Mouse (Mus musculus): Measurements from ENCODE around the gene Abcb9. TPM values are rescaled to one million over a fixed set of nuclear protein-coding genes. Genes with fewer than 3 reads are reported as not detected.

The Abcb9 gene
- polyA plus RNA-seq, 1 experiment from 2014 or later, result 2.7 TPM

DNA sequence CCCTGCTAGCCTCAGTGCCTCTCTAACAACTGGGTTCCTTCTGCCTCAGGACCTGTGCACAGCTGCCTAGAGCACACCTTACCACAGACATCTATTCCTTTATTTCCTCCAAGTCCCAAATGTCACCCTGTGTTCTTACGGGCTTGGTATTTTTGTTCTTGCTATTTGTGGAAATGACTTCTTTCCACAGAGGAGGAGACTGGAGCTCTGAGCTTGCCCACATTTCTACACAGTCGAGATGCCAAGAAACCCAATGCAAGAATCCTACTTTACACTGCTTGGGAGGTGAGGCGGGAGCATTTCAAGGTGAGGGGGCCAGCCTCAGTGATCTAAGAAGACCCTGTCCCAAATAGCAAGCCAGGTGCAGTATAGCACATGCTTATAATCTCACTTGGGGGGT, 10.1 kb downstream of the Abcb9 start:
- Histone ChIP-seq H3K36me3 (ENCODE audit: control insufficient read depth, insufficient read depth, low read length) (no peaks in the 10 kb centered on the region), H3K4me1 (replicated peaks; ENCODE audit: control insufficient read depth, insufficient read depth, low read length) (no peaks in the 10 kb centered on the region), H3K27me3 (ENCODE audit: control insufficient read depth, insufficient read depth, low read depth, low read length) (no peaks in the 10 kb centered on the region), H3K27ac (ENCODE audit: low read length) (no peak overlapping the region), H3K4me2 (ENCODE audit: low read depth, low read length) (no peak overlapping the region), H3K9me3 (ENCODE audit: control insufficient read depth, low read length) (no peaks in the 10 kb centered on the region), H3K9ac (ENCODE audit: low read length) (no peak overlapping the region), H3K4me3 (ENCODE audit: low read length) (no peak overlapping the region)
- 69% methylated on average over 3 of the region's 3 CpGs for WGBS
- ATAC-seq (ENCODE audit: low read depth), result no peak

DNA sequence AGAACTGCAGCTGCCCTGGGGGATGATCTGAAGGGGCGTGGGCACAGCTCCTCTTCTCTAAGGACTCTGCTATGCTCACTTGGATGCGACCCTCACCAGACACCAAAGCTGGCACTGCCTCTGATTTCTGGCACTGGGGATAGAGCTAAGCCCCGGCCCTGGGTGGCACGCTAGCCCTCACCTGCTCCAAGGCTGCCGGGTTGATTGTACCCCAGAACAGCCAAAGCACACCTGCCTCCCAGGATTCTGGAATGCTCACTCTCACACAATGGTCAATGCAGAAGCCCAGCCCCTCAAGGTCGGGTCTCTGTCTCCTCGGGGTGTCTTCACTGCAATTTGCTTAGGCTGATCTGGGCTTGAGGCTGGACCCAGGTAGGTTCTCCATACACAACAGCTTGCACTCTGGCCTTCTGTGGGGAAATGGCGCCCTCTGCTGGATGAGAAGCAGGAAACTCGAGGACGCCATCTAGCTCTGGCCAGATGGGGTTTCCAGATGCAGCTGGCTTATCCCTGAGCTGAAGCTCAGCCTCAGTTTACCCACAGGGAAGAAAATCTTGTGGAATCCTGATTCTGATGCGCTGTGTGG, 10.9 kb downstream of the Abcb9 start:
- H3K27me3 ChIP-seq (ENCODE audit: control insufficient read depth, insufficient read depth, low read depth, low read length), result no peaks in the 10 kb centered on the region
- no peaks in the 10 kb centered on the region for H3K4me1 ChIP-seq (replicated peaks; ENCODE audit: control insufficient read depth, insufficient read depth, low read length)
- no peak overlapping the region for H3K4me2 ChIP-seq (ENCODE audit: low read depth, low read length)
- H3K27ac ChIP-seq (ENCODE audit: low read length), result no peak overlapping the region
- WGBS, result 37% methylated on average over 11 of the region's 11 CpGs
- no peak overlapping the region for H3K9ac ChIP-seq (ENCODE audit: low read length)
- no peaks in the 10 kb centered on the region for H3K9me3 ChIP-seq (ENCODE audit: control insufficient read depth, low read length)
- no peak overlapping the region for H3K4me3 ChIP-seq (ENCODE audit: low read length)
- peak; percentile 65 for ATAC-seq (ENCODE audit: low read depth)
- H3K36me3 ChIP-seq (ENCODE audit: control insufficient read depth, insufficient read depth, low read length), result no peaks in the 10 kb centered on the region

DNA sequence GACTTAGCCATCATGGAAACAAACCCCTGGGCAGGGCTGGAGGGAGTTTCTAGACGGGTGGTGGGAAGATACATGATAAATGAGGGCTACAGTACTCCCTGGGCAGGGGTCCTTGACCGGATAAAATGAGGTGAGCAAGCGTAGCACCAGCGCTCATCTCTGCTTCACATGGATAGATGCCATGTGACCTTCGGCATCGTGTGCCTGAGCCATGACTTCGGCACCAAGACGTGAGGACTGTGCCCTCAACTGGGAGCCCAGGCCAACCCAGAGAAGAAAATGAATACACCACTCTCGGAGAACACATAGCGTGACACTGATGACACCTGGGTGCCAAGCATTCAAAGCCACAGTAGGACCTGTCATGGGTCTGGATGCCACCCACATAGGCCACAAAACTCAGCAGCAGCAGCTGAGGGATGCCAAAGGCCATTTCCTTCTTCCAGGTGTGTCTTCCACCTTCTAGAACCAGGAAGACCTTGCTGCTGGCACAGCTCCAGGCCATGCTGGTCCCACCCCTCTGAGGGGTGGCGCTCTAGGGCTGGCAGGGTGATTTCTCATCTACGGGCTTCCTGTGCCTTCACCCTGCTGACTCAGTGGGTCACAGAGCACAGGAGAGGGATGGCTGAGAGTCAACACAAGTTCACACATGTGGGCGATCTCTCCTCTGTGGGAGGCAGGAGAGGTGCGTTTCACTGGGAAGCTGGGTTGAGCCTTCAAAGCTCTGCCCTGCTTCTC, 11.6 kb downstream of the Abcb9 start:
- ATAC-seq (ENCODE audit: low read depth), result no peak
- peaks cover 3% of the 10 kb centered on the region for H3K4me1 ChIP-seq (replicated peaks; ENCODE audit: control insufficient read depth, insufficient read depth, low read length)
- no peaks in the 10 kb centered on the region for H3K36me3 ChIP-seq (ENCODE audit: control insufficient read depth, insufficient read depth, low read length)
- H3K27ac ChIP-seq (ENCODE audit: low read length), result no peak overlapping the region
- no peak overlapping the region for H3K9ac ChIP-seq (ENCODE audit: low read length)
- H3K4me2 ChIP-seq (ENCODE audit: low read depth, low read length), result no peak overlapping the region
- H3K9me3 ChIP-seq (ENCODE audit: control insufficient read depth, low read length), result no peaks in the 10 kb centered on the region
- H3K27me3 ChIP-seq (ENCODE audit: control insufficient read depth, insufficient read depth, low read depth, low read length), result no peaks in the 10 kb centered on the region
- 78% methylated on average over 14 of the region's 14 CpGs for WGBS
- no peak overlapping the region for H3K4me3 ChIP-seq (ENCODE audit: low read length)

- Histone ChIP-seq H3K27me3 (ENCODE audit: control insufficient read depth, insufficient read depth, low read depth, low read length) (no peaks in the 10 kb centered on the region), H3K4me1 (replicated peaks; ENCODE audit: control insufficient read depth, insufficient read depth, low read length) (peaks cover 4% of the 10 kb centered on the region), H3K9me3 (ENCODE audit: control insufficient read depth, low read length) (no peaks in the 10 kb centered on the region), H3K36me3 (ENCODE audit: control insufficient read depth, insufficient read depth, low read length) (no peaks in the 10 kb centered on the region), H3K27ac (ENCODE audit: low read length) (no peak overlapping the region), H3K4me2 (ENCODE audit: low read depth, low read length) (no peak overlapping the region), H3K9ac (ENCODE audit: low read length) (no peak overlapping the region), H3K4me3 (ENCODE audit: low read length) (no peak overlapping the region)
- ATAC-seq (ENCODE audit: low read depth), result no peak
- 84% methylated on average over 17 of the region's 17 CpGs for WGBS
Measured at GRCm38 (mm10) chr5:124082941-124083688, 12.5 kb downstream of the Abcb9 start.

DNA sequence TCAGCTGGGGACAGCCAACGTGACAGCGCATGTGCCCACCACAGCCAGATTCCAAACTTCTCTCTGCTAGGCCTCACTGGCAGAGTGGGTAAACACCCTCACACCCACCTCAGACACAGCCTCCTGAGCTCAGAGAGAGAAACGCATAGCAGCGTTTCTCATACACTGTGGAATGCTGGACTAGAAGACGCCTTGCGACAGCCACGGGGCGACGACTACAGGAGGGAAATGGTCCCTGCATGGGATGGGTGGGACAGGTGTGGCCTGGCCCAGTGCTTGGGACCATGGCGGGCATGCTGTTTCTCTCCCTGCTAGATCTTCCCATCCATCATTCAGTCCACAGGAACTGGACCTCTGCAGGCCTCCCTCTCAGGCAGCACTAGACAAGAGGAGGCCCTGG, 13.2 kb downstream of the Abcb9 start:
- H3K4me1 ChIP-seq (replicated peaks; ENCODE audit: control insufficient read depth, insufficient read depth, low read length), result peaks cover 4% of the 10 kb centered on the region
- H3K27ac ChIP-seq (ENCODE audit: low read length), result no peak overlapping the region
- no peaks in the 10 kb centered on the region for H3K36me3 ChIP-seq (ENCODE audit: control insufficient read depth, insufficient read depth, low read length)
- no peak overlapping the region for H3K9ac ChIP-seq (ENCODE audit: low read length)
- H3K9me3 ChIP-seq (ENCODE audit: control insufficient read depth, low read length), result no peaks in the 10 kb centered on the region
- no peak overlapping the region for H3K4me2 ChIP-seq (ENCODE audit: low read depth, low read length)
- 59% methylated on average over 10 of the region's 10 CpGs for WGBS
- ATAC-seq (ENCODE audit: low read depth), result peak; percentile 34; the same call in 1 of the 2 replicates
- H3K4me3 ChIP-seq (ENCODE audit: low read length), result no peak overlapping the region
- H3K27me3 ChIP-seq (ENCODE audit: control insufficient read depth, insufficient read depth, low read depth, low read length), result no peaks in the 10 kb centered on the region

DNA sequence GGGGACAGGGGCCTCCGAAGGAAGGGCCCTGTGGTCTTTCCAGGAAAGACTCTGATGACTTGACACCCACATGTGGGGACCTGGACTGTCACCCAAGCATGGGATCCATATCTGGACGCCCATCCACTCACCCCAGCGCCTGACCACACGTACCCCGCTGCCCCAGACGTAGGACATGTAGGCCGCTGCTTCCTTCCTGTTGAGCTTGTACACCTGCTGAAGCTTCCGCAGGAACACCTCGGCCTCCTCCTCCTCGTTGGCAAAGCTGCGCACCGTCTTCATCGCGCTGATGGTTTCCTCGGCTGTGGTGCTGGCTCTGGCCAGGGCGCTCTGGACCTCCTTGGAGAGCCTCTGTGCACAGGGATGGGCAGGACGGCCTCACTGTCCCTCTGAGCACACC, 15.7 kb downstream of the Abcb9 start:
- 91% methylated on average over 17 of the region's 17 CpGs for WGBS
- Histone ChIP-seq H3K9ac (ENCODE audit: low read length) (no peak overlapping the region), H3K9me3 (ENCODE audit: control insufficient read depth, low read length) (no peaks in the 10 kb centered on the region), H3K4me3 (ENCODE audit: low read length) (no peak overlapping the region), H3K4me2 (ENCODE audit: low read depth, low read length) (no peak overlapping the region), H3K27ac (ENCODE audit: low read length) (no peak overlapping the region), H3K27me3 (ENCODE audit: control insufficient read depth, insufficient read depth, low read depth, low read length) (no peaks in the 10 kb centered on the region), H3K36me3 (ENCODE audit: control insufficient read depth, insufficient read depth, low read length) (no peaks in the 10 kb centered on the region), H3K4me1 (replicated peaks; ENCODE audit: control insufficient read depth, insufficient read depth, low read length) (peaks cover 12% of the 10 kb centered on the region)
- no peak for ATAC-seq (ENCODE audit: low read depth)

GRCm38 (mm10) chr5:124078794-124079416, 16.7 kb downstream of the Abcb9 start:
- Histone ChIP-seq H3K4me1 (replicated peaks; ENCODE audit: control insufficient read depth, insufficient read depth, low read length) (peaks cover 16% of the 10 kb centered on the region), H3K27ac (ENCODE audit: low read length) (0 out of 2 replicates have a peak overlapping the region, but pooled peaks have one; percentile 5)

DNA sequence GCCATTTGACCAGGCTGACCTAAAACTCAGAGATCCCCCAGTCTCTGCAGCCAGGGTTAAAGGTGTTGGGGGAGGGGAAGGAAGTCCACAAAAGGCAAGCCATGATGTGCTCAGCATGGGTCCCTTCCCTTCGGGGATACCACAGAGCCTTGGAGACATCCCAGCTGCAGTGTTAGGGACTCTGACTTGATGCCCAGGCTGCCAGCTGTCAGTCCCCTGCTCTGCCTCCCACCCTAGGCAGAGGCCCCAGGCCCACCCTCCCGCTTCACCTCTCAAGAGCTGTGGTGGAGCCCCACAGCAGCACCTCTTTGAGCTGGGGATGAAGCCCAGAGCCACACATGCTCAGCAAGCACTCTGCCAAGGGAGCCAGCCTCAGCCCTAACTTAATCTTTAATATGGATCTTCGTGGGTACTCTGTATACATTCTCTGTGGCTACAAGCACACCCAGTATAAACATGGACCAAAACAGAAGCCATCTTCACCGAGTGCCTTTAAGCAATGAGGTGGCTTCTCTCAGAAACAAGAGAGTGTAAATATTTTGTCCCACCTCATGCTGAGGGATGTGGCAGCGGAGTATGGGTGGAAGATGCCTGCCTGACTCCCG, 17.6 kb downstream of the Abcb9 start:
- WGBS, result 62% methylated on average over 6 of the region's 6 CpGs
- Histone ChIP-seq H3K4me2 (ENCODE audit: low read depth, low read length) (no peak overlapping the region), H3K9me3 (ENCODE audit: control insufficient read depth, low read length) (no peaks in the 10 kb centered on the region), H3K27ac (ENCODE audit: low read length) (no peak overlapping the region), H3K4me1 (replicated peaks; ENCODE audit: control insufficient read depth, insufficient read depth, low read length) (peaks cover 16% of the 10 kb centered on the region), H3K4me3 (ENCODE audit: low read length) (no peak overlapping the region), H3K36me3 (ENCODE audit: control insufficient read depth, insufficient read depth, low read length) (no peaks in the 10 kb centered on the region), H3K27me3 (ENCODE audit: control insufficient read depth, insufficient read depth, low read depth, low read length) (no peaks in the 10 kb centered on the region), H3K9ac (ENCODE audit: low read length) (no peak overlapping the region)
- ATAC-seq (ENCODE audit: low read depth), result no peak

More at GRCm38 (mm10) chr5:124078794-124079416, 16.7 kb downstream of the Abcb9 start:
- no peak overlapping the region for H3K9ac ChIP-seq (ENCODE audit: low read length)
- peak; percentile 56; the same call in 1 of the 2 replicates for ATAC-seq (ENCODE audit: low read depth)
- H3K27me3 ChIP-seq (ENCODE audit: control insufficient read depth, insufficient read depth, low read depth, low read length), result no peaks in the 10 kb centered on the region
- no peak overlapping the region for H3K4me2 ChIP-seq (ENCODE audit: low read depth, low read length)
- no peaks in the 10 kb centered on the region for H3K36me3 ChIP-seq (ENCODE audit: control insufficient read depth, insufficient read depth, low read length)
- no peaks in the 10 kb centered on the region for H3K9me3 ChIP-seq (ENCODE audit: control insufficient read depth, low read length)
- WGBS, result 41% methylated on average over 9 of the region's 9 CpGs
- no peak overlapping the region for H3K4me3 ChIP-seq (ENCODE audit: low read length)
